Mouse (Mus musculus) hematopoietic stem cell, adult 5-6 weeks (primary cell): Measurements from ENCODE around the gene Olfr356. TPM values are rescaled to one million over a fixed set of nuclear protein-coding genes. Genes with fewer than 3 reads are reported as not detected.

Source experiments
- ATAC-seq, 2 experiments: fragments of 125-278 bp in 1 of 2; replicated peaks in 1 of 2; 2 replicates each; pipeline ENCODE4 v1.8.0; 2016 to 2017; ENCODE audit warnings: inconsistent platforms in 2 of 2, mild to moderate bottlenecking in 2 of 2, moderate number of reproducible peaks in 2 of 2, low read depth in 1 of 2, moderate TSS enrichment in 1 of 2; ENCODE audit not compliant: low FRiP score in 2 of 2, poor library complexity in 2 of 2, severe bottlenecking in 2 of 2, insufficient read depth in 1 of 2, low TSS enrichment in 1 of 2
- total RNA-seq: library from RNA; stranded (forward); fragments of 172-1452, 232-1000 nt; gene quantifications from 2 replicates; pipeline ENCODE4 v1.2.3, GENCODE M21; 2017

Gene Olfr356
- total RNA-seq, result not detected in 2 replicates

- ATAC-seq, result no peak
Observed at GRCm38 (mm10) chr2:36936821-36937220, at the start of gene Olfr356. Gene Olfr356 (plus strand): TSS chr2:36937121.

- ATAC-seq, result no peak
Observed at GRCm38 (mm10) chr2:36892836-36893235, 44.1 kb upstream of the Olfr356 start, which contains the start of gene Olfr353. Gene Olfr353 (minus strand): TSS chr2:36892936.

- ATAC-seq, result no peak
Observed at GRCm38 (mm10) chr2:36897114-36897513, 39.8 kb upstream of the Olfr356 start.

GRCm38 (mm10) chr2:36905380-36905779 lies 31.5 kb upstream of the Olfr356 start, which contains the start of gene Olfr354:
Gene Olfr354 (plus strand): TSS chr2:36905680.
- no peak for ATAC-seq

GRCm38 (mm10) chr2:36928797-36929196 lies 8.1 kb upstream of the Olfr356 start, which contains the start of gene Olfr355:
Gene Olfr355 (minus strand): TSS chr2:36928897.
- ATAC-seq, result no peak

Other genes starting within 250 kb of the Olfr356 start
- not detected in 2 replicates for gene Olfr347, start 205.2 kb upstream of the Olfr356 start, total RNA-seq
- not detected in 2 replicates for gene Olfr348, start 152.8 kb upstream of the Olfr356 start, total RNA-seq
- gene Olfr50, start 146.6 kb upstream of the Olfr356 start, total RNA-seq, result not detected in 2 replicates
- not detected in 2 replicates for gene Olfr3, start 120.1 kb upstream of the Olfr356 start, total RNA-seq
- not detected in 2 replicates for gene Olfr350, start 90.8 kb upstream of the Olfr356 start, total RNA-seq
- gene Olfr351, start 74.5 kb upstream of the Olfr356 start, total RNA-seq, result not detected in 2 replicates
- gene Olfr352, start 68.7 kb upstream of the Olfr356 start, total RNA-seq, result not detected in 2 replicates
- not detected in 2 replicates for gene Olfr353, start 44.2 kb upstream of the Olfr356 start, total RNA-seq
- not detected in 2 replicates for gene Olfr354, start 31.4 kb upstream of the Olfr356 start, total RNA-seq
- gene Olfr355, start 8.2 kb upstream of the Olfr356 start, total RNA-seq, result not detected in 2 replicates
- gene Olfr357, start 56.7 kb downstream of the Olfr356 start, total RNA-seq, result not detected in 2 replicates
- not detected in 2 replicates for gene Olfr358, start 72.2 kb downstream of the Olfr356 start, total RNA-seq
- gene Olfr360, start 128.6 kb downstream of the Olfr356 start, total RNA-seq, result not detected in 2 replicates
- gene Olfr361, start 152.2 kb downstream of the Olfr356 start, total RNA-seq, result not detected in 2 replicates
- gene Olfr362, start 180.8 kb downstream of the Olfr356 start, total RNA-seq, result not detected in 2 replicates
- not detected in 2 replicates for gene Olfr364-ps1, start 202.2 kb downstream of the Olfr356 start, total RNA-seq